Mouse (Mus musculus) brain, embryonic 14.5 days (tissue): ENCODE measurements around the gene Emilin3.
A peak's percentile ranks its signal among the peaks of the same experiment; 100 is the strongest.

ENCODE experiments used
- CTCF ChIP-seq: fragments of 200-500 bp; IDR thresholded peaks from 2 replicates; pipeline ENCODE4 v1.5.1; 2012; ENCODE audit warnings: inconsistent platforms, mild to moderate bottlenecking, moderate library complexity, borderline replicate concordance; ENCODE audit not compliant: insufficient read depth, insufficient read length; ENCODE audit errors: extremely low read depth
- POLR2A ChIP-seq: fragments of 200-500 bp; IDR thresholded peaks from 2 replicates; pipeline ENCODE4 v1.6.1; 2012; ENCODE audit warnings: mild to moderate bottlenecking, inconsistent platforms, borderline replicate concordance; ENCODE audit not compliant: poor library complexity, insufficient read depth, insufficient read length, severe bottlenecking; ENCODE audit errors: extremely low read depth

GRCm38 (mm10) chr2:160931378-160931777 lies 19.2 kb upstream of the Emilin3 start:
- TF ChIP-seq CTCF, result peak; percentile 11; the same call in 1 of the 2 replicates
- TF ChIP-seq POLR2A, result no peak
